Comparison of ENCODE assay signal across 8 mouse cellular contexts in the genomic region with DNA sequence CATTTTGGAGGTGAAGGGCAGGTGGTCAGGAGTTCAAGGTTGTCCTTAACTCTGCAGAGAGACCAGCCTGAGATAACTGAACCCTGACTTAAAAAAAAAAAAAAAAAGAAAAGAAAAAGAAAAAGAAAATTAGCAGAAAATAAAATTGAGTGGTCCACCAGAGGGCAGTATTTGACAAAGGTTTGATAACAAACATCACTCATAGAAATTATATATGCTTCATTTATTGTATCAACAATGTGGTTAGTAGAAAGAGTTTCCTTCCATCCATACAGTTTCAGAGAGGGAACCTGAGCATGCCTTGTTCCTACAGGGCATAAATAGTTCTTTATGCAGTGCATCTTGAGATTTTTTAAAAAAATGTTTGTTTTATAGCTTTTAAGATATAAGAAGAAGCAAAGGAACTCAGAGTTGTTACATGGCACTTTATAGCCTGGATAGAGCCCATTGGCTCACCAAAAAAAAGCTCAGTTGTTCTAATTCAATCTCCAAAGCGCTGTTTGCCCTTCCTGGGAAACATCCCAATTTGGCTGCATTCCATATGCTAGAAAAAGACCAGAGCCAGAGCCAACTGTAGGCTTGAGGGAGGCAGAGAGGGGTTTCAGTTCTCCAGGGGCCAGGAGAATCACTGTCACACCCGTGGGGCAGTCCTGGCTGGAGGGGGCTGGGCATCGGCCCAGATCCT.
DNase-seq lines count a peak whose midpoint lies in the region; ATAC-seq lines count a peak whose summit lies in the region.

No protein-coding gene starts in this region.

- WGBS in kidney, embryonic 15.5 days, result 51% methylated on average over 3 of the region's 3 CpGs
- 46% methylated on average over 3 of the region's 3 CpGs for WGBS in heart, embryonic 11.5 days (ENCODE audit: insufficient replicate concordance)

- no peaks in the 10 kb centered on the region for H3K36me3 ChIP-seq in kidney, embryonic 15.5 days
- no peaks in the 10 kb centered on the region for H3K36me3 ChIP-seq in heart, embryonic 11.5 days (ENCODE audit: control insufficient read depth, insufficient read depth, low read length)

- peak; percentile 52 for DNase-seq in kidney, postnatal 10 days
- DNase-seq in ES-CJ7 (ENCODE audit: low read depth, low spot score), result peak; percentile 19
- DNase-seq in c-Kit-positive CD71-positive TER-119-positive erythroid progenitor cells, embryonic 14.5 days (ENCODE audit: low spot score), result peak; percentile 56
- DNase-seq in layer of hippocampus, postnatal 14 days (ENCODE audit: low spot score in 2 of 2), result peak; percentile 42 to 82
- peak; percentile 50 for DNase-seq in retina, postnatal 7 days (ENCODE audit: low read depth, low spot score)
- no peak for DNase-seq in gastrocnemius, postnatal 14 days

- no peaks in the 10 kb centered on the region for H3K27me3 ChIP-seq in kidney, embryonic 15.5 days
- H3K27me3 ChIP-seq in heart, embryonic 11.5 days (ENCODE audit: control insufficient read depth, insufficient read depth, low read length), result no peaks in the 10 kb centered on the region

- no peak for ATAC-seq in kidney, embryonic 15.5 days (replicated peaks; ENCODE audit: low FRiP score)
- ATAC-seq in heart, embryonic 11.5 days (replicated peaks; ENCODE audit: insufficient number of reproducible peaks, low FRiP score, low TSS enrichment), result no peak

- H3K9ac ChIP-seq in kidney, embryonic 15.5 days, result no peak overlapping the region
- no peak overlapping the region for H3K9ac ChIP-seq in heart, embryonic 11.5 days (ENCODE audit: low read depth, low read length)

- H3K4me2 ChIP-seq in kidney, embryonic 15.5 days, result no peak overlapping the region
- no peak overlapping the region for H3K4me2 ChIP-seq in heart, embryonic 11.5 days

- H3K4me3 ChIP-seq in kidney, embryonic 15.5 days (replicated peaks), result no peak overlapping the region
- no peak overlapping the region for H3K4me3 ChIP-seq in heart, embryonic 11.5 days (ENCODE audit: low read depth, low read length)

- no peaks in the 10 kb centered on the region for H3K9me3 ChIP-seq in kidney, embryonic 15.5 days (replicated peaks)
- no peaks in the 10 kb centered on the region for H3K9me3 ChIP-seq in heart, embryonic 11.5 days (replicated peaks; ENCODE audit: control insufficient read depth, low read length)

- H3K4me1 ChIP-seq in kidney, embryonic 15.5 days, result peaks cover 24% of the 10 kb centered on the region
- peaks cover 9% of the 10 kb centered on the region for H3K4me1 ChIP-seq in heart, embryonic 11.5 days (ENCODE audit: control insufficient read depth, insufficient read depth, low read length)

- H3K27ac ChIP-seq in kidney, embryonic 15.5 days, result no peak overlapping the region
- 0 out of 2 replicates have a peak overlapping the region, but pooled peaks have one; percentile 10 for H3K27ac ChIP-seq in heart, embryonic 11.5 days (ENCODE audit: low read depth, low read length)

- intact Hi-C loops in gastrocnemius, postnatal 14 days (cut with DNase I; ENCODE audit: low total_unique reads), result loop anchor here (2.0 to 5.0 kb wide), 3 partner anchors 66 to 304 kb away; no protein-coding TSS in a partner anchor
